Mouse (Mus musculus): Measurements from ENCODE around the gene Olfr740.

Gene Olfr740

DNA sequence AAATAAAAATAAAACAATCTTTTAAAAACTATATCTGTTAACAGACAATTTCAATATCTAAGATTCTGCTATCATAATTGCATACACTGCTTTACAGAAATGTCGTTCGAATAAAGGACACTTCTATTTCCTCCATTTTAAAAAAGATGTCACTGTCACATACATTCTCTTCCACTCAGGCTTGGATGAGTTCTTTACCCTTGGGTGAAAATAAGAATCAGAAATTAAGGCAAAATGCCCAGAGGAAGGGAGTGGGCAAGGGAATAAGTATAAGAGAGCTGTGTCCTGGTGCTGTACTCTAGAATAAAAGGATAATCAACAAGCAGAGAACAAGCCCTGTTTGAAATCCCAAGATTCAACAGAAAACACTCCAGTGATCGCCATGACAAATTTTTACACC is at the start of gene Olfr740:
Gene Olfr740, plus strand, starts transcription at position 301 of the 400 bp plus-strand sequence.
- DNase-seq (ENCODE audit: low spot score in 2 of 2): no peak

DNA sequence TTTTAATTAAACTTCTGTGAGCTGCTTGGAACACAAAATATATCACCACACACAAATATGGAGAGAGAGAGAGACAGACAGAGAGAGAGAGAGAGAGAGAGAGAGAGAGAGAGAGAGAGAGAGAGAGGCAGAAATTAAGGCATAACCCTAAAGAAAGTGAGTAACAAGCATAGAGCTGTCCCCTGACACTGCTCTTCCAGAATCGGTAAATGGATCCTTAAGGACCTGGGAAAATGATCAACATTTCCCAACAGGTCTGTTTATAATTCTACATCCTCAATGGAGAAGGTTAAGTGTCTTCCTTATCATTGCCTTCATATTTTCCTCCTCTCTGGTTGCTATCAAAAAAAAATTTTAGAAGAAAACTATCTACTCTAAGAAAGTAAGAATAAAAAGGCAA is 38.1 kb upstream of the Olfr740 start, which contains the start of gene Olfr738:
Gene Olfr738, plus strand, starts transcription at position 301 of the 400 bp plus-strand sequence.
- no peak for DNase-seq (ENCODE audit: low spot score in 2 of 2)

GRCm38 (mm10) chr14:50418326-50418725 is 27.0 kb upstream of the Olfr740 start, which contains the start of gene Olfr739:
Gene Olfr739 (plus strand): TSS chr14:50418626.
- DNase-seq (ENCODE audit: low spot score in 2 of 2): no peak

GRCm38 (mm10) chr14:50472438-50472837 is 27.1 kb downstream of the Olfr740 start, which contains the start of gene Olfr741:
Gene Olfr741 (plus strand): TSS chr14:50472738.
- no peak for DNase-seq (ENCODE audit: low spot score in 2 of 2)

GRCm38 (mm10) chr14:50478406-50478805 is 33.1 kb downstream of the Olfr740 start:
- DNase-seq (ENCODE audit: low spot score in 2 of 2): no peak

DNA sequence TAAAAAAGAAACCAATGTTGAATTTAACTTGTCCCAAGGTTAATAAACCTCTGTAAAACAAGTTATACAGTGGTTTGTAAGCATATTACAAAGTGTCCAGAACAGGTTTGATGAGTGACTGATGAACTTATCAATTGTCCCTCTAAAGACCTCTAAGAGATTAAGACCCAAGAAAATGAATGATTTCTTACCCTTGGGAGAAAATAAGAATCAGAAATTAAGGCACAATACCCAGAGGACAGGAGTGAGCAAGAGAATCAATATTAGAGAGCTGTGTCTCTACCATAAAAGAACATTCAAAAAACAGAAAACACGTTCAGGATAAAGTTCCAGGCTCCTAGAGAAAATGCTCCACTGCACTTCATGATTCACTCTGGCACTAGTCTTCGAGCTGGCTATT is 58.0 kb downstream of the Olfr740 start, which contains the start of gene Olfr742:
Gene Olfr742, plus strand, starts transcription at position 301 of the 400 bp plus-strand sequence.
- DNase-seq (ENCODE audit: low spot score in 2 of 2): no peak
